Mouse (Mus musculus) erythroblast, adult 5-6 weeks (primary cell): Measurements from ENCODE around the gene Sfr1. TPM values are rescaled to one million over a fixed set of nuclear protein-coding genes. Genes with fewer than 3 reads are reported as not detected.

Source experiments
- ATAC-seq: replicated peaks from 2 replicates; pipeline ENCODE4 v1.8.0; 2016; ENCODE audit warnings: moderate number of reproducible peaks, mild to moderate bottlenecking, moderate TSS enrichment, inconsistent platforms; ENCODE audit not compliant: poor library complexity, low FRiP score, severe bottlenecking
- total RNA-seq, 2 experiments: library from RNA; stranded (forward) in 1 of 2; stranded (reverse) in 1 of 2; fragments of 150-400 nt in 1 of 2; fragments of 200-764, 138-1000 nt in 1 of 2; gene quantifications; 2 replicates each; pipeline versions ENCODE4 v1.2.3 to v1.2.4; 2015 to 2017; ENCODE audit warnings: low replicate concordance in 2 of 2

Sfr1 gene
- total RNA-seq (2015; ENCODE audit: low replicate concordance) = 25.2 and 26.8 TPM in 2 replicates
- total RNA-seq (2017; ENCODE audit: low replicate concordance) = 23.4 and 31.6 TPM in 2 replicates

DNA sequence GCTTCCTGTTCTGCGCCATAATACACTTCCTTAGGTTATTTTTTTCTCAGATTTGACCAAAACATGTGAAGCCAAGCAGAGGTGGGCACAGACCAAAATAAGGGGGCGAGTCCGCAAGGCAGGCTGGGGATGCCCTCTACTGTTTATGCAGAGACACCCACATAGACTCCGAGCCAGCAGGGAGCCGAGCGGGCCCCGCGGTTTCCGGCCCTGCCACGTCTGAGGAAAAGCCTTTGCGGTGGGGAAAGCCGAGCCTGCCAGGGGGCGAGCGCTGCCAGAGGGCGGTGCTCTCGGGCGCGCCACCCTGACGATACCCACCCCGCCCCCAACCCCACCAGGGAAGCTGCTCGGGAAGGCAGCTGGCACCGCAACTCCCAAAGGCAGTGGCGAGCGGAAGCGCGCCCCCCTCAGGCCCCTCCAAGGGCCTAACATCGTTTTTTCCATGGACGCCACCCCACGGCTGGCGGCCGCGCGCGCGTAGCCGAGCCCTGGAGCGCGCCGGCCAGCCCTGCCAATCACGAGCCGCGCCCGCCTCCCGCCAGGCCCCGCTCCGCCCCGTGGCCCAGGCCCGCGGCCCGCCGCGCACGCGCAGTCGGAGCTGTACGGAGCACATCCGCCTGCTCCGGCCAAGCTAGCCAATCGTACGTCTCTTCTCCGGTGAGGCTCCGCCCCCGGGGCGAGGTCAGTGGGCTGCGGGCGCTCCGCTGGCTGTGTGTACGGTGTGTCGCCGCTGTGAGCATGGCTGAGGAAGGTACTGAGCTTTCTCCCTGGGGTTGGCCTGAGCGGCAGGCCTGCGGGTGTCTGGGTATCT is at the start of gene Sfr1:
Gene Sfr1 (plus strand): TSS at position 612 of the 811 bp plus-strand sequence.
- ATAC-seq = peak; percentile 99

DNA sequence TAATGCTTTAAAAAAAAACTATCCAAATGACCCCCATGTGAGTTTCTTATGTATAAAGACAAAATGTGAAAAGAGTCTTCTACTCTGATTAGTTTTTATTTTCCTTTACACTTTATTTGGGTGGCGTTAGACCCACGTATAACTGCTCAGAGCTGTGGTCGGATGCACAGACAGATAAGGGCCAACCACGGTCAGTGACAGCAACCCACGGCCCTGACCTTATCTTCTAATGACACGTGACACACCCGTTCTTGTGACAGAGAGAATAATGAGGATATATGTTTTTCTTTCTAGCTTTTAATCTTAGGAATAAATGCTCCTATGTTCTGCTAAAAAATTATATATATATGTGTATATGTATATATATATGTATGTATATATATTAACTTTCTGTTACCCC is 41.9 kb upstream of the Sfr1 start:
- ATAC-seq = no peak

DNA sequence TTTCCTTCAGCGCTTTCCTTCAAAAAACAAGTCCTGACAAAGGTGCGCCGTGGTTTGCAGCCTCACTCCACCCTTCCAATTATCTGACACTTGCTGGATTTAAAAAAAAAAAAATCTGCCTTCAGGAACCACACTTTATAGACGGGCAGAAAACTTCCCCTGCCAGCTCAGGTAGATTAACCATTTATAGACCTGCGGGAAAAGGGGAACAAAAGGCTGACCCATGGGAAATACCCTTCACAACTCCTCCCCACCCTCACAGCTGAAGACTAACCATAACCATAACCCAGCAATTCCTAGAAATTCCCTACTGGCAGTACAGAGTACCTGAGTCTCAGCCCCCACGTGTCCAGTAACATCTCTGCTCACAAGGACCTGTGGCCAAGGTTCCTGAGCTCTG is 39.5 kb upstream of the Sfr1 start, which contains the start of gene Col17a1:
Gene Col17a1 (minus strand): TSS at position 101 of the 400 bp plus-strand sequence.
- no peak for ATAC-seq

DNA sequence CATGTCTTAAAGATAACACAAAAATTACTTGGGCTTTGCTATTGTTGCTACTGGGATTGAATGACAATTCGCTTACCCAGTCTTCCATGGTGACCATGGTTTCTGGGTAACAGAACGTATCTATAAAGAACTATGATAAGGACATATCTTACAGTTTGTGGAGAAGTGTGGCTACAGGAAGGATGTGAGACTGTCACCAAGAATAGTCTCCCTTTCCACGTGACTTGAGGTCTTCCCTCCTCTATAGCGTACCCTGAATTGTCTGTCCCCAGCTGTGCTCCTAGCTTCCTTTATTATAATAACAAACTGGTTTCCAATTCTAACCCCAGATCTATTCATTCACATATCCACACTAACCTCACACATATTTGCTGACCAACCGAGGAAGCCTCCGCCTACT is 35.8 kb upstream of the Sfr1 start:
- ATAC-seq = no peak

DNA sequence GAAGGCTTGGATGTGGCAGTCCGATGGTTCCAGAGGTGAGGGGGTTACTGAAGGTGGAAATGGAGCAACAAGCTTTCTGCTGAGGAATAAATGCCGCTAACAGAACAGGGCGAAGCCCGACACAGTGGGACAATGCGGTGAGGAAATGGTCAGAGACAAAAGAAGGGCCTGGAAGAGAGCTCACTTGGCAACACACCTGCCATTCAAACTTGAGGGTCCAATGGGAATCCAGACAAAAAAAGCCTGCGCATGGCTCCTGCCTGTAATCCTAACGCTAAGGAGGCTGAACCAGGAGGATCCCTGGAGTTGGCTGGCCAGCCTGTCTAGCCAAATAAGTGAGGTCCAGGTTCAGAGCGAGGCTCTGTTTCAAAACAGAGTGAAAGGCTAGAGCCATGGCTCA is 35.1 kb upstream of the Sfr1 start:
- ATAC-seq = no peak

DNA sequence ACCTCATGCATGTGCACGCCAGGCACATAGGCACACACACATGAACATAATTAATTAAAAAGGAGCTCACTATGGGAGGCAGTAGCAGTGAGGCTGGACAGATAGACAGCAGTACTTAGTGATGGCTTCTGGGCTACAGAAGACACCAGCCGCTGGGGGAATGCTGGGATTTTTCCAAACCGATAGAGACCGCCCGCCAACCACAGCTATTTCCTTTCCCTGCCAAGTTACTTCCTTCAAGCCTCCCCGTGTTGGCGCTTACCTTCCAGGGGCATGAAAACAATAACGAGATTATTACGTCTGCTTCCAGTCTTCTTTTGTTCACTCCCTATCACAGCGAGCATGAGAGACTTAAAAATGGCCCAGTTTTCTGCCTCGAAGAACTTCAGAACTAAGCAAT is 34.4 kb upstream of the Sfr1 start:
- ATAC-seq = no peak

DNA sequence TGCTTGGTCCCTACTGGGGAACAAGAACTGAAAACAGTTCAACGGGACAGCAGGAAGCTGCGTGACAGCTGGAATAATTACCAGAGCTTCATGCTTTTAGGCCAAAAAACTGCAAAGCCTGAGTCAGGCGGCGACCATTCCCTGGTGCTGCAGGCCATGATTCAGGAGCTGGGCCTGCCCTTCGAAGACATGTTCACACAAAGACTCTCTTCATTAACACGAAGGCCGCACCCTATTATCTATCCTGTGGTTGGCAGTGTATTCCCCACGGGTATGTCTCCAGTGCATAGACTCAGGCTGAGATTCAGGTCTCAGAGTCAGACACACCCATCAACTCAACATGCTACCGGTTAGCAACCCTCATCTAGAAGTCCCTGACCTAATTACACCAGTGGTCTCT is 33.2 kb upstream of the Sfr1 start:
- ATAC-seq = no peak

DNA sequence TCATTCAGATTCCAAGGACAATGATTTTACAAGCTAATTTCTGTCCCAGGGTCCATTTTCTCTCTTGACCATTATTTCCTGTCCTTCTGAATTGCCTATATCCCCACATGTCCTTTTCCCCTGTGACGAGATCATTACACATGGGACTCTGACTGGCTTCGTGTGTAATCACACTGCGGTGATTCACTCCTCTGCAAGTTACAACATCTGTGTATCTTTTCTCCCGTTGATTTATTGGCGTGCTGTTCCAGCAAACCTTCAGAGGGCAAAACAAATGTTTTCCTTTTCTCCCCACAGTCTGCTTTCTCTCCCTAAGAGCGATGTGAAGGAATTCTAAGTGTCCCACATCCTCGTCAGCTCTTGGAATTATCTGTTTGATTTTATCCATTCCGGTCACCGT is 31.7 kb upstream of the Sfr1 start:
- no peak for ATAC-seq

DNA sequence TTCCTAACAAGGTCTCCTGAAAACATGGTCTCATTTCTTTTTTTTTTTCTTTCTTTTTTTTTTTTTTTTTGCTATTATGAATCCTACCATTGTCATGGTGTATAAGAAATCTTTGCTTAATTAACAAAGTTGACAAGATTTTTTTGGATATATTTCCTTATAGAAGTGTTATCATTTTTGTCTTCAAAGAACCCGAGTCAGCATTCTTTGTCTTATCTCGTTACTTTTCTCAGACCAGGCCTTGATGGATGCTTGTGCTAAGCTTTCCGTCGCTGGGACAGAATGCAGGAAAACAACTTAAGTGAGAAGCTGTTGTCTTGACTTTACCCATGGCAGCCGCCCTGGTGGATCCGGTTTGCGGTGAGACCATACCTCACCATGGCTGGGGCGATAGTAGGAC is 31.0 kb upstream of the Sfr1 start:
- no peak for ATAC-seq

DNA sequence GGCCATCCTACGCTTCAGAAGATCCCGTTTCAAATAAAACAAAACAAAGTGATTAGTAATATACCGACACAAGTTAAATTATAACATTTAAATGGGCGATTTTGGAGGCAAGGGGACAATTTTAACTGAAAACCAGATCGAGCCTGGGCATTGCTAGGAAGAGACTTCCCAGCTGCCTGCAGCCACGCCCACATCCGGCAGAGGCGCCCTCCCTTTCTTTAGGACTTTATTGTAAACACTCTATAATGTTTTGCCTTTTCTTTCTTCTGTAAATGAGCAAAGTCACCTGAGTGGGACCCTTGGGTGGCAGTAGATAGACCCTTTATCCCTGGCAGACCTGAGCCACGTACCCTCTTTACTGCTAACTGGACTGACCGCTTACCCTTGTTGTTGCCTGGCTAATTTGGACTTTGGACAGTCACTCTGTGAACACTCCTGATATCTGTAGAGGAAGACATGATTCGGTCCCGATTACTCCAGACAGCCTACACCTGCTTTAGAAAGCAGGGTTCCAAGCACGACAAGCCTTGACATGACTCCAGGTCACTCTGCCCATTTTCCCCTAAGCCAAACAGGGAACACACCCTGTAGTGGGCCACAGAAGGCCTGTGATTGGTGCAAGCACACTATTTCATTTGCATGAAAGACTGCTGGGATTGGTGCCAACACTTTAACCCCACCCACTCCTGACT is 26.3 kb upstream of the Sfr1 start:
- ATAC-seq = no peak

DNA sequence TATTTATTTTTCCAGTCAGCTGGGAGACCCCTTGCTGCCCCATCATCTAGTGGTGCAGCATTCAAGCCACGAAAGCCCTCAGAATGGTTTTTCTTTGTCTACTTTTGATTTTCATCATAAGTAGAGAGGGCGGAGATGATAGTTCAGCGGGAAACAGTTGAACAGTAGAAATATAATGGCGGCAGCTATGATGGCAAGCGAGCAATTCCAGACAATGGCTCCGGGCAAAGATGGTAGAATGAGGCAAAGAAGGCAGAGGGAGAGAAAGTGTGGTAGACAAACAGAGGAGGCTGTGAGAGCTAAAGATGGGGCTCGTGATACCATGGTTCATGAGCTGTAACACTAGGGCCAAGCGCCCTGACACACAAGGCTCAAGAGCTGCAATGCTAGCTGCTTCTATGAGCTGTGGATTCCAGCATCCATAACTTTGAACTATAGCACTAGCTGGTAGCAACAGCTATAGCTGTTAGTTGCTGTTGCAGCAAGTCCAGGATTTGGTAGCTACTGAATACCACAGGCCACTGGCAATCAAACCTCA is 25.6 kb upstream of the Sfr1 start:
- ATAC-seq = no peak

DNA sequence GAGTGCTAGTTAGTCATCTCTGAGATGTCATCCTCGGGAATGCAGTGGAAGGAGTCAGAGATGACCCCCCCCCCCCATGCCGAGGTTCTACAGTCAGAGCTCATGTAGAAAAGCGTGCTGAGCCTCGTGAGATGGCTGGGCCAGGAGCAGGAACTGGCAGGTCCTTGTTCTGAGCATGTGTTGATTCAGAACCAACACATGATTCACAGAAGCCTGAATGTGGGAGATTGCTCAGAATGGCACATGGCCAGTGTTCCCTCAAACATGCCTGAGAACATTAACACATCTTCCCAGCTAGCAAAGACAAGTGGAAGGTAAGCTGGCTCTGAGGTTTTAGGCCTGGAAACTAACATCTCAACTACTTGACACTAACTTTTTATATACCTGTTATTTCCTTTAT is 21.1 kb upstream of the Sfr1 start:
- ATAC-seq = no peak

DNA sequence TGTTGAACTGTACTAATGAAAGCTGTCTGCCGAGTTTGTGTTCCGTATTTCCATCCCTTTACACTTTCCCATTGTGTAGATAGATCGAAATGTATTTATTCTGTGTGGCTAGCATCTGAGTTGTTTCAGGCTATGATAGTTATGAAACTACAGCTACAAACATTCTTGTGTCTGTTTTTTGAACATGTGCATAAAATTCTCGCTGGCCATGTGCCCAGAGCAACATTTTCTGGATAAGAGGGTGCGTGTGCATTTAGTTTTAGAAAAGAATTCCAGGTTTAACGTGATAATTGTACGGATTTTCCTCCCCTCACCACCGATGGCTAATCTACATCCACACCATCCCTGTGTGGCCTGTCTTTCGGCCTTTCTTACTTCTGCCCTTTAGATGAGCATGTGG is 18.0 kb upstream of the Sfr1 start:
- no peak for ATAC-seq

DNA sequence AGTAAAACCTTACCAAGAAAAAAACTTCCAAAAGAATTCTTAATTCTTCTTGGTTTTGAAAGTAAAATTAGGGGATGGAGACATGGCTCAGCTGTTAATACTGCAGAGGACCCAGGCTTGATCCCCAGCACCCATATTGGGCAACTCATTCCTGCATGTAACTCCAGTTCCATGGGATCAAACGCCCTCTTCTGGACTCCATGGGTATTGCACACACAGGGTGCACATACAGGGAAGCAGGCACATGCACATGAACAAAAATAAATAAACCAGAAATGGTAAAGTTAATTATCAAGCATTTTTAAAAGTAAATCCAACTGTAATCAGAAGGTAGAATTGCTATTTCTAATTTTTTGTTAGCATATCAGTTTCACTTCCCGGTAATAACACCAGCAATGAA is 15.3 kb upstream of the Sfr1 start:
- no peak for ATAC-seq

DNA sequence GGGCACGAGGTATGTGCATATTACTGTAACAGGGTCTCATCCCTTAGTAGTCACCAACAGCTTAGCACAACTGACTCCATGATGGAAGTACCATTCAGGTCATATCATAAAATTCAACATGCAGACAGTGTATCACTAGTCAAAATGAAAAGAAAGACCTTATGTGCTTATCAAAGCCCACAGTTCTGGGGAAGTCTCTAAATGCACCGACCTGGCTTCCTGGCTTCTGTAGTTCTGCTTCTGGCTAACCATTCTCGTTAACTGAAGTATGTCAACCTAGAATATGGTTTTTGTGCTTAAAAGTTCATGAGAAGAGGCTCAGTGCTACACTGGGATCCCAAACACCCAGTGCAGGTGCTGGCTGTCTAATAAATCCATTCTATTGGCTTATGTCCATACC is 12.3 kb upstream of the Sfr1 start:
- ATAC-seq = no peak

DNA sequence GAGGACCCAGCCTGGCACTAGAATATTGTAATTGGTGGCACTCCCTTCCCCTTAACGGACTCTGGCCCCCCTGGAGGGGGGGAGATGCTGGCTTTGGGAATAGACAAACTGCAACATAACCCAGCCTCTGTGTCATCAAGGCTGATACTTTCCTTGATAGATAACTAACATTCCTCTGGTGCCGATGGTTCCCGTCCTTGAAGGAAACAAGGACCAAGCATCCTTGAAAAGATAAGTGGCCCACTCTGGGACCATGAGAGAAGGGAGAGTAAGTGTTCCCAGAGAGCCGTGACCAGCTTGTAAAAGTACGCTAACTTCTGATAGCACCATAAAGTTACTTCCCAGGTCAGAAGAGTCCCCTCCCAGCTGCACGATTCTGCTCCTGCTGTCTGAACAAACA is 9.0 kb upstream of the Sfr1 start:
- no peak for ATAC-seq

DNA sequence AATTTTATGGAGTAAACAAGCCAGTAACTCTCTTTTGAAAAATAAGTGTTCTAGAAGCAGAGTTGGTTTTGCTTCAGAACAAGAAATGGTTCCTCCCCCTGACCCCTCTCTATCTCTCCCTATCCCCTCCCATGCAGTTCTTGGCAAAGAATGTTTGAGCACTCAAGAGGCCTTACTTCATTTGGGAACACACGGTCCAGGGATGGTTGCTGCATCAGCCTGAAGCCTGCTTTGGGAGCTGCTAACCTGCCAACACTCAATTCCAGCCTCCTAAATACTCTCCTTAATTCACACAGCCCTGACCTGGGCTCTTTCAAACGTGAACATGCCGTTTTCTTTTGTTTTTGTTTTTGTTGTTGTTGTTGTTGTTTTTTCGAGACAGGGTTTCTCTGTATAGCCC is 6.6 kb upstream of the Sfr1 start:
- ATAC-seq = no peak

DNA sequence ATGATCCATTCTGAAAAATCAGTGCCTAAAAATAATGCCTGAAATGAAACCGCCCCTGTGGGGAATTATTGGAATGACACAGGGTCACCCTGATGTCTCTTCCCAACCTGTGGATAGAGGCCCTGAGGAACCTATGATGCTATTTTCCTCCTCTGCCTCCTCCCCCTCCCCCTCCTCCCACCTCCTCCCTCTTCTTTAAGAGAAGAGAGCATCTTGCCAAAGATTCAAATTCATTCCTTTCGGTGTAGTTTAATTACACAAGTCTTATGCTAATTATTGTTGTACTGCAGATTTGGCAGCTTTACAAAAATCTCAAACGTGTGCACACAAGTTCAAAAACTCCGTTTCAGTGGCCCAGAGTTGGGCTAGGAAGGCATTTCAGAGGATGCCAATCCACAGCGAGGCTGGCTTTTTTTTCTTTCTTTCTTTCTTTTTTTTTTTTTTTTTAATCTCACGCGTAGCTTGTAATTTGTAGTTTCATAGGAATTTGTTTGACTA is 5.8 kb upstream of the Sfr1 start:
- ATAC-seq = no peak

DNA sequence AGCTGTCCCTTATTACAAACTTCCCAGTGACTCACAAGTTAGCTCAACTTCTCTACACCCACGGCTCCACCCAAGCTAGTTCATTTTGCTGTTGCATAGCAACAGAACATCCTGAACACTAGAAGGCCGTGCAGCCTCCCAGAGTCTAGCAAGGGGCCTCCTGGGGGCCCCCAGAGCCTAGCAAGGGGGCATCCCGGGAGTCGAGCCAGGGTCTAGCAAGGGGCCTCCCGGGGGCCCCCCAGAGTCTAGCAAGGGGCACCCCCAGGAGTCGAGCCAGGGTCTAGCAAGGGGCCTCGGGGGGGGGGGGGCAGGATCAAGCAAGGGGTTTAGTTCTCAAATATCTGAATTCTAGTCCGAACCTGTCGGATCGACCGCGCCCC is 801 bp upstream of the Sfr1 start:
- ATAC-seq = 0 out of 2 replicates have a peak, but pooled peaks have one; percentile 36

DNA sequence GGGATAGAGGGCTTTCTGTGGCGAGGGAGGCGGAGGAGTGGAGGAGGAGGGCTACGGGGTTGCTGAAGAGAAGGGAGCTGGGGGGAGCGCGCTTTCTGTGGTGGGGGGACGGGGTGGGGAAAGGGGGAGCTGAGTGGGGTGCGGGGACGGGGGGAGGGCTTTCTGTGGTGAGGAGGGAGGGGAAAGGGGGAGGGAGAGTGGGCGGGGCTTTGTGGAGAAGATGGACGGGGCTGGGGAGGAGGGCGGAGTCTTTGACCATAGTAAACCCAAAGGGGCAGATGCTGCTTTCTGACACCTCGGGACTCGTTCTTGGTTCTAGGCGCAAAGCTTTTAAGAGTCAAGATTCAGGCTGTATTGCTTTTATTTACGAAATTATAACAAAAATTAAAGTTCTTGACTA is 449 bp downstream of the Sfr1 start:
- ATAC-seq = peak; percentile 73

DNA sequence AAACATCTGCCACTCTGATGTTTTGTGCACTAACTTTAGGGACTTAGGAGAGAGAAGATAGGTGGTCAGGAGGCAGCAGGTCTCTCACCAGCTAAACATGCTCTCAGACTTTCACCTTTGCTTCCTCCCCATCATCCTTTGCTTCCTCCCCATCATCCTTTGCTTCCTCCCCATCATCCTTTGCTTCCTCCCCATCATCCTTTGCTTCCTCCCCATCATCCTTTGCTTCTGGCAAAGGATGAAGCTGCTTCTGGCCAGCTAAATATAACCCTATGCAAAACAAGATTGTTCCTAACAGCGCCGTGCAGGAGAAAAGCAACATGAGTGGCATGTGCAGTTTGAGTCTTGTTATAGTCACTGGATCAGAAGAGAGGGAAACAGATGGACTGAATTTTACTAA is 15.6 kb downstream of the Sfr1 start:
- ATAC-seq = no peak
